Mouse (Mus musculus) liver, postnatal 0 days (tissue): Measurements from ENCODE around the gene Pnpla8.

ENCODE experiments used
- CTCF ChIP-seq: sonication (generic); IDR thresholded peaks from 2 replicates; pipeline ENCODE4 v1.5.1; 2016; ENCODE audit warnings: antibody characterized with exemption, low read depth
- EP300 ChIP-seq: IDR thresholded peaks from 2 replicates; pipeline ENCODE4 v1.6.1; 2016; ENCODE audit warnings: antibody characterized with exemption, low read depth, mild to moderate bottlenecking

DNA sequence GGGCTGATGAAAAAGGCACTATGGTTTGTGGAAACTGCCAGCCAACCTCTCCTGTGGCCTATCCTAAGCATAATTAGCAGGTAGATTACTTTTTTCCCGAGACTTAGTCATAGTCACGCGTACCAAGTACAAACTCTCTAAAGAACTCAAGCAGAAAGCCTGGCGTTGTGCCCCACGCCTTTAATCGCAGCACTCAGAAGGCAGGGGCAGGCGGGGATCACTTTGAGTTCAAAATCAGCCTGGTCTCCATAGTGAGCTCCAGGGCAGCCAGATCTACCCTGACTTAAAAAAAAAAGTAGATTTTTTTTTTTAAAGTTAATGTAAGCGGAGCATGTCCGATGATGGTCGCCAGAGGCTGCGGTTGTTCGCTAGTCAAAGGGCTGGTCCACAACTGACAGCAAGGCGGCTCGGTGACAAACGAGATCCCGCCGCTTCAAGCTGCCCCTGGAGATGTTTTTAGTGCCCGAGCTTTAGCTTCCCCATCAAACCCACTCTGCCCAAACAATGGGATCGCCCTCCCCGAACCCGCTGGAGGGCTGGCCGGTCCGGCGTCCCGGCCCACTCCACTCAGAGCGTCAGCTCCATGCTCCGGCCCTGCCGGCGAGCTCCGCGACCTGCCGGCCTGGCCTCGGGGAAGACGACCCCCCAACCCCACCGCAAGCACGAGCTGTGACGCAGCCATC, 11.9 kb upstream of the Pnpla8 start:
- peak; percentile 17; the same call in 1 of the 2 replicates for TF ChIP-seq CTCF
- no peak for TF ChIP-seq EP300
